Mouse (Mus musculus) G1E-ER4 (cell line): ENCODE data around the gene Filip1. TPM values are rescaled to one million over a fixed set of nuclear protein-coding genes. Genes with fewer than 3 reads are reported as not detected.

Experiments used
- GATA1 ChIP-seq: IDR thresholded peaks from one replicate; pipeline ENCODE4 v1.8.0; 2012; ENCODE audit warnings: low read length, inconsistent platforms
- polyA plus RNA-seq: library from polyadenylated mRNA; stranded (reverse); fragments of >175 nt; gene quantifications from 2 replicates; pipeline ENCODE4 v1.2.3, GENCODE M21; 2012

The Filip1 gene
- polyA plus RNA-seq, 1 experiment: not detected

DNA sequence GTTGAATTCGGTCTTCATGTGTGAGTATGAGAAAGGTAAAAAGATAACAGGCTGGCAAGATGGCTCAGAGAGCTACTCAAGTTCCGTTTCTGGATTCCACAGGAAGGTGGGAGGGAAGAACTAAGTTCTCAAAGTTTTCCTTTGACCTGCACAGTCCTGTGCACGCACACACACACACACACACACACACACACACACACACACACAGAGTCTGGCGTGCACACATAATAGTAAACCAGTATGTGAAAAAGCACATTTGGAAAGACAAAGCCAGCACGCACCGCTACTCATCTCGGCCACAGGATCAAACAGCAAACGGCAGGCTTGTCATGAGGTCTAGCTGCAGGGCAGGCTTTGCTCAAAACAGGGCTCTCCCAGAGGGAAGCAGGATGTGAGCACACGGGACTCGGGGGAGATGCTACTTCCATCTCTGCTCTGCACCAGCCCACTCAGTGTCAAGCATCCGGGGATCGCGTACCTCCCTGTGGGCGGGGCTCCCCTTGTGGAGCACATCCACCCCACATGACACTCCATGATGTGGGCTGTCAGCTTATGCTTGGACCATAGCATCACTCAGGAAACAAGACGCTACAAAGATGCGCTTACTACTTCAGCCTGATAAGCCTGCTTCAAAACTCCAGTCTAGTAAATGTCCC, 50.9 kb downstream of the Filip1 start:
- no peak for TF ChIP-seq GATA1

DNA sequence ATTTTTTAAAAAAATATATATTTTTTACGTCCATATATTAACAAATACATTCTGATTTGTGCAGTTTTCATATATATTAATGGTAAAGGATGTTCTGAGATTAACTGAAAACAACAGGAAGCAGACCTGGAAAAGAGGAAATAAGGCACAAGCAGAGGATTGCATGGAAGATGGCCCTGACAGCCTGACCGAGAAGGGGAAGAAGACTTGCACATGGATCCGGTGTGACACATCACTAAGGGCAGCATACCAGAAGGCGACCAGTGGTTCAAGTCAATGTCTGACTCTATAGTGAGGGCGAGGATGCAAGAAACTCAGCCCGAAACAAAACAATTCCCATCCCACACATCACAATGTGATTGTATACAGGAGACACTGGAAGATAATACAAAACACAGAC, 52.2 kb downstream of the Filip1 start:
- no peak for TF ChIP-seq GATA1

DNA sequence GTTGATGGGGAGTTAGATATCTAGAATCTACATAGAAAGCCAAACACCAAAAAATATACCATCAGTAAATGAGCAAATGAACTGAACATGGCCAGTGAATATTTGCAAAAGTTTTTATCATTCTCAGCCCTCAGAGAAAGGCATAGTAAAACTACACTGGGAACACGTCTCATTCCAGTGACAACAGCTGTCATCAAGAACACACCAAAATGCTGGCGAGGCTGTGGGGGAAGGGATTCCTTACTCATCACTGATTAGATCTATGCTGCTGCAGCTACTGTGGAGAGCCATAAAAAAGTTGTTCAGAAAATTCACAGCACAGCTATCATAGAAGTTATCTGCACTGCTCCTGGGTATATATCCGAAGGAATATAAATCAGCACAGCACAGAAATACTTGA, 54.3 kb downstream of the Filip1 start:
- no peak for TF ChIP-seq GATA1

DNA sequence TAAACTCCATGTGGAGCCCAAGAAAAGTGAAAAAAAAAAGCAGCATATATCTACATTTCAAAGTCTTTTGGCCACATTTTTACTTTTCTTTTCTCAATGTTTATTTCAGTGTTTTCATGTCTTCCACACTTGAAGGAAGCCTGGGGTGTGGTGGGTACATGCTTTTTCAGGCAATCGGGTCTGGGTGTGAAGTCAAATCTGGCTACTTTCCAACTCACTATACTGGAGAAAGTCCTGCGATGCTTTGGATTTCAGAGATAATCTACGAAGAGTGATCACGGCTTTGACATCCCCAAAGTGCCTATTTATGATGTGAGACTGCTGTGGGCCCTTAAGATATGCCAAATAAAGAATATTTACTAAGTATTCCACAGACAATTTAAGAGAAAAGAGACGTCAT, 57.7 kb downstream of the Filip1 start:
- TF ChIP-seq GATA1: no peak

DNA sequence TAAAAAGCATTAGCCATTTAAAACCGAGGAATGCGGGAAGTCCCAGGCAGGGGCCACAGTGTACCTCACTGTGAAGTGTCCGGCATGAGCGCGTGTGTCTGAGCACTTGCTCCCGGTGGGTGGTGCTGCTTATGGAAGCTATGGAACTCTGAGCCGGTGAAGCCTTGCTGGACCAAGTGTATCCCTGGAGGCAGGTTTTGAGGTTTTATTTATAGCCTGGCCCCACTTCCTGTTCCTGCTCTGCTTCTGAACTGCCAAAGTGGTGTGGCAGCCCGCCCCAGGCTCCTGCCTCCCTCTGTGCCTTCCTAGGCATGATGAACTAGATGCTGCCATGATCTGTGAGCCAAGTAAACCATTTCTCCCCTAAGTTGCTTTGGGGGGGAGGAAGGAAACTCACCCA, 60.7 kb downstream of the Filip1 start:
- no peak for TF ChIP-seq GATA1

DNA sequence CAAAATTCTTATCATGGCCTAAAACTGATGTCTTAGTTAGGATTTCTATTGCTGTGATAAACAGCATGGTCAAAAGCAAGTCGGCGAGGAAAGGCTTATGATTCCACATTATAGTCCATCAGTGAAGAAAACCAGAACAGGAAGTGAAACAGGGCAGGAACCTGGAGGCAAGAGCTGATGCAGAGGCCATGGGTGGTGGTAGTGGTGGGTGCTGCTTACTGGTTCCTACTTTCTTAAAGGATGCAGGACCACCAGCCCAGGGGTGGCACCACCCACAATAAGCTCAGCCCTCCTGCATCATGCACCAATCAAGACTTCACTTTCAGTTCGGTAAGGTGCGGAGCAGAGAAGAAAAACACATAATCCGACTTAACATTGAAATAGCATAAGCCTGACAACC, 61.3 kb downstream of the Filip1 start:
- no peak for TF ChIP-seq GATA1

DNA sequence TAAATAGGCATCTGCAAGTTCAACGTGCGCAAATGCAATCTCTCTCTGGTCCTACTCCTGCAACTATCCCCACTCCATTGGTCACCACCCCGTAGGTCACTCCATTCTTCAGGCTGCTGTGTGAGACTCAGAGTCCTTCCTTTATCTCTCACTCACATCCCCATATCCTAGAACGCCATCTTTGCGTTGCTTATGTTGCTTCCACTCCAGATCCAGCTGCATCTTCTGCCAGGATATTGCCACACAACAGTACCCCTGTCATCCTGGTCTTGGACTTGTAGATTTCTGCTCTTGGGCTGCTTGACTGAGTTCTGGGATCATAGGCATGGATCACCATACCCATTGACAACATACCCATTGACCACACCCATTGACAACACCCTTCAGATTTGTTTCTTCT, 62.0 kb downstream of the Filip1 start:
- no peak for TF ChIP-seq GATA1

DNA sequence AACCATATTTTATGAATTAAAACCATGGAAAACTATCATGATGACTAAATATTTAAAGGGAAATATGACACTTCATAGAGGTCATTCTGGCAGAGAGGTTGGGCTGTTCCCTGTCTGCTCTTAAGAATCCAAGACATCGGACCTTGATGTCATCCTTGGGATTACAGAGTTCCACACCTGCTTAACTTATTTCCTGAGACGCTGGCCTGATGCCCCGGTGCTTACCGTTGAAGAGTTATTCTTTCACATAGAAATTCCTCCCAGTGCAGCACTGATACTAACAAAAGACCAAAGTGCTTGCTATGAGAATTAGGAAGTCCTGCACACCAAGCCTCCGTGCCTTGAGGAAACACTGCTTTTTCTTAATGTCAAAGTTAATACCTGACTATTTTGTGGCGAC, 62.6 kb downstream of the Filip1 start:
- no peak for TF ChIP-seq GATA1

DNA sequence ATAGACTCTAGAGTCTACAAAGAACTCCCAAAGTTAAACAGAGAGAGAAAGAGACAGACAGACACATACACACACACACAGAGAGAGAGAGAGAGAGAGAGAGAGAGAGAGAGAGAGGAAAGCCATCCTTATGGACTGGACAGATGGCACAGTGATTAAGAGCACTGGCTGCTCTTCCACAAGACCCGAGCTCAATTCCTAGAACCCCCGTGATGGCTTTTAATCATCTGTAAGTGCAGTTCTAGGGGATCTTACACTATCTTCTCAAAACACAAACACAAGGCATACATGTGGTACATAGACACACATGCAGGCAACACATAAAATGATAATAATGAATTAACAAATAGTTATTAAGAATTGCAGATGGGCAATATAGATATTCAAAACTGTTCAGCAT, 64.3 kb downstream of the Filip1 start:
- peak; percentile 18 for TF ChIP-seq GATA1

DNA sequence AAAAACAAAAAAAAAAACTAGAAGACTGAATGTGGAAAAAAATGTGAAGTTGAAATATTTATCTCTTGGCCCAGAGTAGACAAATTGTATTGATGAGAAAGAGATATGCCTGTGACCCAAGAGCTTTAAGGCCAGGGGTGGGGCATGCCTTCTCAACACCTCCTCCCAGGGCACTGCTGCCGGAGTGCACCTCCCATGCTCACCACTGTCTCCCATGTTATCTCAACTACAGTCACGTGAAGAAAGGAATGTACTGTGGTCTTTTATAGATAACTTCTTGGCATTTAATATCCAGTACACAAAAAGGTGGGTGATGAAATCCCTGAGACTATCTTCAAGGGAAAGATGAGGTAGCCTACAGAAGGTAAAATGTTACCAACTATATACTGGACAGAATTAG, 64.7 kb downstream of the Filip1 start:
- TF ChIP-seq GATA1: no peak

DNA sequence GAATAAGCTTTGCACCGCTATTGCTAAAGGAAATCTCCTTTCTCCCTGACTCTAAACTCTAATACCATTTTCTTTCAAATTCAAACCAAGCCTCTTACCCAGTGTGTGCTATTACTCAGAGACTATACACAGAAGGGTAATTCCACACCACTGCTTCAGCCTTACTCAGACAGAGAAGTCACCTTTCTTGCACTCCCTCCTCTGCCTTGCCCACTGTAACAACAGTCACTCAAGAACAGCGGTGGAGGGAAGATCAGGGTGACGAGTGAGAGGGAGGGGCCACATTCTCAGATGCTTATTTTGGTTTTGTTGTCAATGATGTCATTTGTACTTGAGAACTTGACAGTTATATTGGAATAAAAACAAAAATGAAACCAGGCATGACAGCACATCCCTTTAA, 65.2 kb downstream of the Filip1 start:
- TF ChIP-seq GATA1: no peak

DNA sequence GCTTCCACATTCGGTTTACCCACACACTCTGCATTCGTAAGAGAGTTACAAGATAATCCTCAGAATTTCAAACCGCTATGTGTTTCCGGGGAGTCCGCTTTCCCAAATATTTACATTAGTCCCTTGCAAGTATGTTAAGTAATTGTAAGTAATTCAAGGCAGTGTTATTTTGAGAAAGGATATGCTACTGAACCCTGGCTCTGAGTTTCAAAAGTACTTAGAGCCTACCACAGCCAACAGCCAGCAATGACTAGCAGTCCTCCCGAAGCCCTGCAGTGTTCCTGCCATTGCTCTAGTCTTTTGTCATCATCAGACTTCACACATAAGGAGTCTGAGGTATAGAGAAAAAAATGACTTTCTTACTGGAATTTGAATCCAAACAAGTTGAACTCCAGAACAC, 67.8 kb downstream of the Filip1 start:
- no peak for TF ChIP-seq GATA1

DNA sequence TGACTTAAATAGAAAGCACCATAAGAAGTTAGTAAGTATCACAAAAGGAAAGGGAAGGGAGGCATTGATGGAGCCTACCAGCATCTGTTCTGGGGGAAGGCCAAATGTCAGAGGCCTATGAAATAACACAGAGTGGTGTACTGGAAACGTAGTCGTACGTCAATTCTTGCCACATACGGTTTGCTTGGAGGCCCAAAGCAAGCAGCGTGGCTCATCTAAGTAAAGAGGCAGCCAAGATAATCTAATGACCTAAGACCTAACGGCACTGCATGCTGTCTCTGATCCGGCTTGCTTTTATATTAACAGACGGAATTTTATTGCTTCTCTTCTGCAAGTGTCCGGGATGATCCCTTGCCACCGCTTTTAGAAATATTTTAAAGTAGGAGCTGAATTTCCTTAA, 68.7 kb downstream of the Filip1 start:
- TF ChIP-seq GATA1: no peak

DNA sequence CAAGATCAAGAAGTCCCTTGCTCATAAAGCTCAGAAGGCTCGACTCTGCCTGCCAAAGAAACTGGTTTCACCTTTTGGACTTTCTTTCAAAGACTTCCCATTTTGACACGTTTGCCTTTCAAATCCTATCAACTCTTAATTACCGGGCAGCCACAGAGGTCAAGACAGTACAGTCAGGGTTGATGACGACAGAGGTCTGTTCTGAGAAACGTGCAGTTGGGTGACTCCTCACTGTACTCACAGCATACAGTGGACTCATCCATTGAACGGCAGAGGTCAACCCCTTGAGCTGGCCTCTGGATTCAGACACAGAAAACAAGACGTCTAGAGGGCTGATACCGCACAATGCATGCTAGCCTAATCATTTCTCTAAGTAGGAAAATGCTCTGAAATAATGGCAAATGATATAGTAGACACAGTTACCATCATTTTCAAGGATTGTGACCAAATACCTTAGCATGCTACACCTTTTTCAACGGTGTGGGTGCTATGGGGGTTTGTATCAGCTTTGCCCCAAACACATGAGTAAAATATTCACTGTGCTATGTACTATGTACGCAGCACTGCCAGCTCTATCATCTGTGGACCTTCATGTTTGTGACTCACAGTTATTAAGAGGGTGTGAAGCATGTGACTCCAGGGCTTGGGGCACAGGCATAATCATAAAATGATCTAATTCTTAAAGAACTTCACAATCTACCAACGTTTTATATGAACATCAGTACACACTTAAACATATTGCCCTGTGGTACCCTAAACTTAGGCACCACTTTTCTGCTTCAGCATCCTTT, 74.0 kb downstream of the Filip1 start:
- no peak for TF ChIP-seq GATA1

DNA sequence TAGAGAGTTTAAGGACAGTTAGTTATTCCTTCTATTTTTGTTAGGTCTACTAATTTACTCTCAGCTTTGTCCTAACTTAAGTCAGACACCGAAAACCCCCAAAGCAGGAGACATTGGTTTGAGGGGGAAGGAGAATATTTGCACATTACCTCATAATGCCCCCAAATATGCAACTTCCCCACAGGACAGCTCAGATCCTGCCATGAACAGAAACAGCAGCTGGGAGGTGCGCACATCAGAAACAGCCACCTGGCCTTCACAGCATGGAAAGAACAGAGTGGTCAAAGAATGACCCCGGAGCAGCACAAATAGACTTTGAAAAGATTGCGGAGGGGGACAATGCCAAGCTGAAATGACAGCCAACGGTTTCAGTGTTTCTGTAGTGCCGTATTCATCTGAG, 75.1 kb downstream of the Filip1 start:
- TF ChIP-seq GATA1: no peak

DNA sequence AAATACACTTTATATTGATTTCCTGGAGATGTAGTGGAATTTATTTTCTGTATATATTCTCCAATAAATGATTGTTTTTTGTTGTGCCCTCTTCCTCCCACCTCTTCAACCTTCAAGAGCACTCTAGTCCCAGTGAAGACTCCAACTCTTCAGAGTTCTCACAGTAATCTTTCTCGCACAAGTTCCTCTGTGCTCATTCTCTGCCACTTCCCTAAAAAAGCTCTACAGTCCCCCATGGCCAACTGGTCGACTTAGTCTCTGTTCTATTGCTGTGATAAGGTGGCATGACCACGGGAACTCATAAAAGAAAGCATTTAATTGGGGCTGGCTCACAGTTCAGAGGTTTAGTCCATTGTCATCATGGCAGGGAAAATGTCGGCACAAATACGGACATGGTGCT, 80.1 kb downstream of the Filip1 start:
- no peak for TF ChIP-seq GATA1

DNA sequence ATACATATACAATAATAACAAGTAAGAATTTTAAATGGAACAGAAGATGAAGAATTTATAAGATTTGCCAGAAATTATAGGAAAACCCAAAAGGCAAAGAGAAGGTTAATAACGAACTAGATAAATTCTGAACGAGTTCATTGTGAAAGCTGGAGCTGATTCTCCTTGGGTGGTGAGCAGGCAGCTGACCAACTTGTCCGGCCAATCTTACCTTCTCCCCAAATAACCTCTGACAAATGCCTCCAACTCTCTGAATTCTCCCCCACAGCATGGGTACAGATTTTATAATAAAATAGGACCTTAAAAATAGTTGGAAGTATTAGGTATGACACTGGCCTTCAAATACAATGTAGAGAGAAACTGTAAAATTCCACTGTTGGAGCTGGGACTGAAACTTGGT, 84.6 kb downstream of the Filip1 start:
- no peak for TF ChIP-seq GATA1
